Mouse (Mus musculus): ENCODE results near the gene Ncbp1. TPM values are rescaled to one million over a fixed set of nuclear protein-coding genes. Genes with fewer than 3 reads are reported as not detected.
"Not testable (repeated sequence)": the region's sequence is repeated elsewhere in the genome, so short reads cannot be mapped to it uniquely, and the experiment has no call there.

Ncbp1 gene
- polyA plus RNA-seq, 1 experiment from 2014 or later: 101 TPM

GRCm38 (mm10) chr4:46185890-46186289 is 47.5 kb downstream of the Ncbp1 start:
- WGBS: 75% methylated on average over 9 of the region's 9 CpGs

GRCm38 (mm10) chr4:46186466-46186865 is 48.1 kb downstream of the Ncbp1 start:
- H3K4me2 ChIP-seq (replicated peaks): no peak overlapping the region
- 76% methylated on average over 3 of the region's 3 CpGs for WGBS
- no peak overlapping the region for H3K4me3 ChIP-seq
- H3K9ac ChIP-seq (replicated peaks): no peak overlapping the region
- no peak for ATAC-seq (replicated peaks)
- peaks cover 78% of the 10 kb centered on the region for H3K36me3 ChIP-seq
- H3K27ac ChIP-seq (replicated peaks): no peak overlapping the region
- H3K9me3 ChIP-seq: no peaks in the 10 kb centered on the region
- no peaks in the 10 kb centered on the region for H3K27me3 ChIP-seq
- no peaks in the 10 kb centered on the region for H3K4me1 ChIP-seq

More at GRCm38 (mm10) chr4:46185890-46186289, 47.5 kb downstream of the Ncbp1 start:
- ATAC-seq (replicated peaks): no peak
- H3K9me3 ChIP-seq: no peaks in the 10 kb centered on the region
- no peaks in the 10 kb centered on the region for H3K4me1 ChIP-seq
- no peak overlapping the region for H3K4me2 ChIP-seq (replicated peaks)
- H3K27ac ChIP-seq (replicated peaks): no peak overlapping the region
- no peak overlapping the region for H3K9ac ChIP-seq (replicated peaks)
- no peak overlapping the region for H3K4me3 ChIP-seq
- no peaks in the 10 kb centered on the region for H3K27me3 ChIP-seq
- peaks cover 81% of the 10 kb centered on the region for H3K36me3 ChIP-seq

DNA sequence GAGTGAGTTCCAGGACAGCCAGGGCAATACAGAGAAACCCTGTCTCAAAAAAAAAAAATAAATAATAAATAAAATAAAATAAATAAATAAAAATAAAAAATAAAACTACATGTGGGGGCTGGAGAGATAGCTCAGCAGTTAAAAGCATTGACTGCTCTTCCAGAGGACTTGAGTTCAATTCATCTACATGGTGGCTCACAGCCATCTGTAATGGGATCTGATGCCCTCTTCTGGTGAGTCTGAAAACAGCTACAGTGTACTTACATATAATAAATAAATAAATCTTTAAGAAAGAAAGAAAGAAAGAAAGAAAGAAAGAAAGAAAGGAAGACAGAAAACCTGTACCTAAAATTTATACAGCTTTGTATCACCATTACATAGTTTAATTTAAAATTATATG is 53.6 kb downstream of the Ncbp1 start:
- H3K27me3 ChIP-seq; H3K27ac ChIP-seq (replicated peaks); H3K4me3 ChIP-seq; H3K9ac ChIP-seq (replicated peaks); H3K4me2 ChIP-seq (replicated peaks); ATAC-seq (replicated peaks); H3K9me3 ChIP-seq: not testable (repeated sequence)
- Histone ChIP-seq H3K4me1 (peaks cover 32% of the 10 kb centered on the region), H3K36me3 (peaks cover 33% of the 10 kb centered on the region)

DNA sequence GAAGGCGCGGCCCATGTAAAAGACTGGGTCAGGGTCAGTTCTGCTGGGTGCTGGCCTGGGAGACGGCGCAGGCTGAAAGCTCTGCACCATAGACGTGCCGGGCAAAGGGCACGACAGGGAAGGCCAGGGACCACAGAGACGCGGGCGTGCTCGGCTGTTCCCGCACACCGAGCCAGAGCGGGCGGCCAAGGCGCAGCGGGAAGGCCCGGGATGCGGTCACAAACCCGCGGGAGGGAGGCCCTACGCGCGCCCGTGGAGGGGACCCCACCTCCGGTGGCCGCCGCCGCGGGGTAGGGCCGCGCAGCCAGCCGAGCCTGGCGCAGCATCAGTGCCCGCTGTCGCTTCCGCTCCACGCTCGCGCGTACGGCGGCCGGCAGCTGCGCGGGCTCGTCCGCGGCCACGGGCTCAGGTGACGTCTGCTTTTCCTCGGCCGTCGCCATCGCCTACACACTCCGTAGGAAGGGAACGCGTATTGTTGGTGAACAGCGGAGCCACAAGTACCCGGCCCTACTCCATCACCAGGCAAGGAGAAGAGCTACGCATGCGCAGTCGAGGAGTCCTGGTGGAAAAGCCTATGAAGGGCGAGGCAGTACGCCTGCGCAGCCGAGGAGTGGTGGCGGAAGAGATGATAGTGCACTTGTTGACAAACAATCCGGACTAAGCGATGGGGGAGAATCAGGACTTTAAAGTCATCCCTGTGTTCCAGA is 57.5 kb downstream of the Ncbp1 start, which contains the start of gene Xpa:
Gene Xpa, minus strand, starts transcription at position 531 of the 707 bp plus-strand sequence.
- H3K27me3 ChIP-seq: 0 out of 2 replicates have a peak, but pooled peaks cover 8% of the 10 kb centered on the region
- no peaks in the 10 kb centered on the region for H3K9me3 ChIP-seq
- H3K4me2 ChIP-seq (replicated peaks): peak within 1 kb of the TSS; percentile 62
- peaks cover 3% of the 10 kb centered on the region; the same call in 1 of the 2 replicates for H3K36me3 ChIP-seq
- under 1% methylated on average over 70 of the region's 70 CpGs for WGBS
- peak within 1 kb of the TSS; percentile 59 for H3K4me3 ChIP-seq
- peak; percentile 96 for ATAC-seq (replicated peaks)
- peak within 1 kb of the TSS; percentile 79 for H3K9ac ChIP-seq (replicated peaks)
- H3K27ac ChIP-seq (replicated peaks): peak within 1 kb of the TSS; percentile 88
- peaks cover 32% of the 10 kb centered on the region for H3K4me1 ChIP-seq

DNA sequence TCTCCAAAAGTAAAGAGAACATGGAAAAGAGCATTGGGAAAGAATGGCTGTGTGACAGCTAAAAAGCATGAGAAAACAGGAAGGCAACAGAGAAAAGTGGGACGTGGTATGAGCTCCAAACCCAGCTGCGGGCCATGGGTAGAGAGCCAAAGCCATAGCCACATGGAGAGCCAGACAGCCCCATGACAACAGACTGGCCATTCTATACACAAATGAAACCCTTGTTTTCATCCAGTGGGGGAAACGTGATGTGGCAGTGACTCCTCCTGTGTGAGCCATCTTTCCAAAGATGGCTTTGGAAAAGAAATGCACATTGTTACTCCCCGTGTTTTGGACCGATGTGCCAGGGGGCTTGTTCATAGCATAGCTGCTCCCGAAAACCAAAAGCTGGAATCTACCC is 58.1 kb downstream of the Ncbp1 start:
- peaks cover 14% of the 10 kb centered on the region; the same call in 1 of the 2 replicates for H3K27me3 ChIP-seq
- peak overlapping the region; percentile 59 for H3K4me3 ChIP-seq
- no peaks in the 10 kb centered on the region for H3K9me3 ChIP-seq
- H3K36me3 ChIP-seq: no peaks in the 10 kb centered on the region
- peak; percentile 36 for ATAC-seq (replicated peaks)
- peak overlapping the region; percentile 62 for H3K4me2 ChIP-seq (replicated peaks)
- peaks cover 32% of the 10 kb centered on the region for H3K4me1 ChIP-seq
- peak overlapping the region; percentile 88 for H3K27ac ChIP-seq (replicated peaks)
- peak overlapping the region; percentile 79 for H3K9ac ChIP-seq (replicated peaks)
- 29% methylated on average over 6 of the region's 6 CpGs for WGBS

GRCm38 (mm10) chr4:46198064-46198463 is 59.7 kb downstream of the Ncbp1 start:
- peaks cover 37% of the 10 kb centered on the region for H3K4me1 ChIP-seq
- no peak for ATAC-seq (replicated peaks)
- 73% methylated on average over 5 of the region's 5 CpGs for WGBS

GRCm38 (mm10) chr4:46201834-46202561 is 63.6 kb downstream of the Ncbp1 start:
- peak overlapping the region; percentile 70 for H3K27ac ChIP-seq (replicated peaks)
- peak; percentile 78 for ATAC-seq (replicated peaks)
- H3K4me1 ChIP-seq: peaks cover 8% of the 10 kb centered on the region
- peak overlapping the region; percentile 65 for H3K4me2 ChIP-seq (replicated peaks)
- H3K27me3 ChIP-seq: peaks cover 20% of the 10 kb centered on the region; the same call in 1 of the 2 replicates
- no peaks in the 10 kb centered on the region for H3K9me3 ChIP-seq
- H3K36me3 ChIP-seq: no peaks in the 10 kb centered on the region
- H3K9ac ChIP-seq (replicated peaks): peak overlapping the region; percentile 64
- H3K4me3 ChIP-seq: peak overlapping the region; percentile 44
- 7% methylated on average over 7 of the region's 7 CpGs for WGBS

More at GRCm38 (mm10) chr4:46198064-46198463, 59.7 kb downstream of the Ncbp1 start:
- Histone ChIP-seq H3K27me3 (peaks cover 16% of the 10 kb centered on the region; the same call in 1 of the 2 replicates), H3K9me3 (no peaks in the 10 kb centered on the region), H3K27ac (replicated peaks) (no peak overlapping the region), H3K4me3 (no peak overlapping the region), H3K4me2 (replicated peaks) (no peak overlapping the region), H3K9ac (replicated peaks) (no peak overlapping the region), H3K36me3 (no peaks in the 10 kb centered on the region)

GRCm38 (mm10) chr4:46202562-46203126 is 64.2 kb downstream of the Ncbp1 start:
- peak overlapping the region; percentile 65 for H3K4me2 ChIP-seq (replicated peaks)
- 2% methylated on average over 23 of the region's 23 CpGs for WGBS
- peak overlapping the region; percentile 70 for H3K27ac ChIP-seq (replicated peaks)
- H3K27me3 ChIP-seq: peaks cover 20% of the 10 kb centered on the region; the same call in 1 of the 2 replicates
- no peaks in the 10 kb centered on the region for H3K9me3 ChIP-seq
- H3K9ac ChIP-seq (replicated peaks): peak overlapping the region; percentile 64
- H3K4me1 ChIP-seq: peaks cover 8% of the 10 kb centered on the region
- no peaks in the 10 kb centered on the region for H3K36me3 ChIP-seq
- H3K4me3 ChIP-seq: peak overlapping the region; percentile 44
- peak; percentile 33 for ATAC-seq (replicated peaks)

DNA sequence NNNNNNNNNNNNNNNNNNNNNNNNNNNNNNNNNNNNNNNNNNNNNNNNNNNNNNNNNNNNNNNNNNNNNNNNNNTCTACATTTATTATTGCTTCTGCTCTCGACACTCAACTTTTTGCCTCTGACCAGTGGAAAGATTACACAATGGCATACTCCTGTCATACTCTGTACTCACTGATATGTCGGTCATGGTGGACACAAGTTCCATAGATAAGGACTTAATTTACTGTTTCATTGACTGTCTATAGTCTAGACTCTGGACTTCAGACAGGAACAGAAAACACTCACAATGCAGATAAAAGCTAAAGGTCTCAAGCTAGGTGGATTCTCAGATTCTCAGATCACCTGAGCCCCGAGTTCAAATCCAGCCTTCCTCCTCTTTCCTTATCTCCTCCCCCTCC is 82.7 kb downstream of the Ncbp1 start:
- 84% methylated on average over 3 of the region's 3 CpGs for WGBS
- no peaks in the 10 kb centered on the region for H3K36me3 ChIP-seq
- ATAC-seq (replicated peaks): no peak
- no peaks in the 10 kb centered on the region for H3K27me3 ChIP-seq
- no peak overlapping the region for H3K27ac ChIP-seq (replicated peaks)
- H3K4me1 ChIP-seq: no peaks in the 10 kb centered on the region
- H3K9ac ChIP-seq (replicated peaks): no peak overlapping the region
- no peak overlapping the region for H3K4me3 ChIP-seq
- H3K9me3 ChIP-seq: no peaks in the 10 kb centered on the region
- H3K4me2 ChIP-seq (replicated peaks): no peak overlapping the region

Other genes with a start within 250 kb of the Ncbp1 start
- 0.27 and 0.59 TPM in 2 replicates for gene Ccdc180, start 248.3 kb upstream of the Ncbp1 start, polyA plus RNA-seq (2015; fragmentation: Nextera tagmentation; extraction: Ambion mirVana)
- 14.6 and 17.3 TPM in 2 replicates for gene Tdrd7, start 173.3 kb upstream of the Ncbp1 start, polyA plus RNA-seq (2015; fragmentation: Nextera tagmentation; extraction: Ambion mirVana)
- gene Tmod1, start 99.7 kb upstream of the Ncbp1 start, polyA plus RNA-seq (2015; fragmentation: Nextera tagmentation; extraction: Ambion mirVana): 0.52 and 0.66 TPM in 2 replicates
- 36.8 and 41.3 TPM in 2 replicates for gene Tstd2, start 81 bp downstream of the Ncbp1 start, polyA plus RNA-seq (2015; fragmentation: Nextera tagmentation; extraction: Ambion mirVana)
- gene Xpa, start 57.7 kb downstream of the Ncbp1 start, polyA plus RNA-seq (2015; fragmentation: Nextera tagmentation; extraction: Ambion mirVana): 32.5 and 33.5 TPM in 2 replicates
- not detected in 2 replicates for gene Foxe1, start 205.0 kb downstream of the Ncbp1 start, polyA plus RNA-seq (2015; fragmentation: Nextera tagmentation; extraction: Ambion mirVana)